Mouse (Mus musculus) left cerebral cortex, postnatal 14 days (tissue): ENCODE results near the gene Gjb5. TPM values are rescaled to one million over a fixed set of nuclear protein-coding genes. Genes with fewer than 3 reads are reported as not detected.

Source experiments
- DNase-seq, 2 experiments: peaks; one replicate each; pipeline ENCODE4 v3.0.0; 2021 to 2022; ENCODE audit warnings: low spot score in 2 of 2, mixed read lengths in 1 of 2
- intact Hi-C: fragments of 180-260 bp; cut with DNase I; formaldehyde crosslinking; loops from one replicate; pipeline ENCODE4 v1.15.1; 2025
- total RNA-seq, 2 experiments: library from RNA; stranded (reverse); gene quantifications; 2 replicates each; pipeline ENCODE4 v1.2.3; 2021

Gene Gjb5
- total RNA-seq, 2 experiments from 2014 or later: not detected

- intact Hi-C loops: loop anchor here (10.0 kb wide), 1 partner anchor 762 kb away; the partner anchor contains the start of gene Clspn
Observed at GRCm38 (mm10) chr4:127317143-127317542, 40.8 kb downstream of the Gjb5 start.

GRCm38 (mm10) chr4:127315753-127316152 lies 42.2 kb downstream of the Gjb5 start:
- intact Hi-C loops: loop anchor here (10.0 kb wide), 1 partner anchor 761 kb away; the partner anchor contains the start of gene Clspn
- no peak for DNase-seq

More at GRCm38 (mm10) chr4:127317143-127317542, 40.8 kb downstream of the Gjb5 start:
- DNase-seq: peak; percentile 32 to 53

- DNase-seq: no peak
- intact Hi-C loops: loop anchor here (10.0 kb wide), 1 partner anchor 760 kb away; the partner anchor contains the start of gene Clspn
Observed at GRCm38 (mm10) chr4:127314585-127314984, 43.4 kb downstream of the Gjb5 start.

GRCm38 (mm10) chr4:127313861-127314260 lies 44.1 kb downstream of the Gjb5 start, which contains the start of gene Gja4:
Gene Gja4 (minus strand): TSS chr4:127314039.
- intact Hi-C loops: loop anchor here (10.0 kb wide), 1 partner anchor 759 kb away; the partner anchor contains the start of gene Clspn
- peak; percentile 41 to 65 for DNase-seq

- intact Hi-C loops: loop anchor here (10.0 kb wide), 1 partner anchor 758 kb away; the partner anchor contains the start of gene Clspn
- no peak for DNase-seq
Observed at GRCm38 (mm10) chr4:127312349-127312748, 45.6 kb downstream of the Gjb5 start.

GRCm38 (mm10) chr4:127311561-127311960 lies 46.4 kb downstream of the Gjb5 start:
- intact Hi-C loops: loop anchor here (10.0 kb wide), 1 partner anchor 757 kb away; the partner anchor contains the start of gene Clspn
- DNase-seq: no peak

GRCm38 (mm10) chr4:127306915-127307314 lies 51.1 kb downstream of the Gjb5 start:
- intact Hi-C loops: no loop called here
- DNase-seq: no peak

Other genes starting within 250 kb of the Gjb5 start
- 1 to 10 TPM; 3.8 to 4.0 TPM for gene Tmem35b, start 234.5 kb downstream of the Gjb5 start, total RNA-seq
- gene Dlgap3, start 189.0 kb downstream of the Gjb5 start, total RNA-seq: 100 to 1,000 TPM; 401 to 410 TPM
- gene Smim12, start 114.4 kb downstream of the Gjb5 start, total RNA-seq: 10 to 100 TPM; 47.2 to 47.6 TPM
- gene Gja4, start 44.1 kb downstream of the Gjb5 start, total RNA-seq: 1 to 10 TPM; 7.8 TPM
- gene Gjb3, start 27.3 kb downstream of the Gjb5 start, total RNA-seq: under 1 TPM; 0.22 to 0.30 TPM
- not detected for gene Gjb4, start 4.1 kb downstream of the Gjb5 start, total RNA-seq